Mouse (Mus musculus): Measurements from ENCODE around the gene Smarca2.

DNA sequence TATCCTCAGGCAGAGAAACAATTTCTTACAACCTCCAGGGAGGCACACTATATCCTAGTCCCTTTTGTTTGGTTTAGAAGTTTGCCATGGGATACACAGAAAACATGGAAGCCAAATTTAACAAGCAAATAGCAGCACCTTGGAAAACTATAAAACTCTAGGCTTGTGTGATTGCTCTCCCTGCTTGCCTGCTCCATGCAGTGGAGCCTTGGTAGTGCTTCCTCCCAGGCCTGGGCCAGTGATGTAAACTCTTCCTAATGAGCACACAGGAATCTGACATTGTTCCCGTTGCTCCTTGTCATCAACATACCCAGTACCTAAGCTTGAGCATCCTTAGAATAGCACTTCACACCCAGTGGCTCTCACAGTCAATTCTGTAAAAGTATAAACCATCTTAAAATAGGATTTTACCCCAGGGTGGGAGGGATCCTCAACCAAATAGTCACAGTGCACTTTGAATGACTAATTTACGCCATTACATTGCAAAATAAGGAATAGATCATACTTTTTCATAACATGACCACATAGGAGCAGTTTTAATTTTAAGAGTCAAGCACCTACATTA, 1.5 kb upstream of the Smarca2 start:
- TF ChIP-seq MYOD1 (IDR thresholded peaks at IDR 0.05; ENCODE audit: control insufficient read depth in 1 of 3, insufficient read length in 2 of 3, low read depth in 2 of 3) (no peak), POLR2AphosphoS2 (IDR thresholded peaks at IDR 0.05; ENCODE audit: insufficient read length, low read depth) (no peak), TCF12 (IDR thresholded peaks at IDR 0.05; ENCODE audit: insufficient read depth, poor library complexity, severe bottlenecking) (no peak), POLR2A (IDR thresholded peaks at IDR 0.05; ENCODE audit: insufficient read length, low read depth) (no peak), MYOG (IDR thresholded peaks at IDR 0.05; ENCODE audit: control insufficient read depth in 1 of 3, insufficient read depth in 1 of 3, insufficient read length in 2 of 3, low read depth in 2 of 3) (no peak), MAX (IDR thresholded peaks at IDR 0.05; ENCODE audit: low read depth) (no peak), CEBPB (IDR thresholded peaks at IDR 0.05; ENCODE audit: insufficient read depth, poor library complexity, severe bottlenecking) (no peak), E2F4 (IDR thresholded peaks at IDR 0.05; ENCODE audit: insufficient read depth) (no peak), USF1 (IDR thresholded peaks at IDR 0.05; ENCODE audit: low read depth) (no peak), REST (IDR thresholded peaks at IDR 0.05; ENCODE audit: insufficient read depth, insufficient read length) (no peak), TCF3 (IDR thresholded peaks at IDR 0.05; ENCODE audit: insufficient read length, low read depth) (no peak)

All from myocyte (in vitro differentiated cells).